Mouse (Mus musculus): ENCODE data around the gene Cbx5. TPM values are rescaled to one million over a fixed set of nuclear protein-coding genes. Genes with fewer than 3 reads are reported as not detected.

Gene Cbx5
- polyA plus RNA-seq, 1 experiment from 2014 or later, result 233 TPM

- WGBS, result 83% methylated on average over 1 of the region's 1 CpGs
- no peak overlapping the region for H3K4me3 ChIP-seq (replicated peaks)
Observed at GRCm38 (mm10) chr15:103196835-103197234, 42.8 kb downstream of the Cbx5 start.

GRCm38 (mm10) chr15:103193606-103194005, 46.0 kb downstream of the Cbx5 start:
- Histone ChIP-seq H3K36me3 (replicated peaks) (peaks cover 84% of the 10 kb centered on the region), H3K9ac (no peak overlapping the region), H3K27ac (no peak overlapping the region), H3K27me3 (no peaks in the 10 kb centered on the region), H3K4me3 (replicated peaks) (no peak overlapping the region), H3K4me2 (no peak overlapping the region), H3K9me3 (no peaks in the 10 kb centered on the region), H3K4me1 (no peaks in the 10 kb centered on the region)
- WGBS, result 93% methylated on average over 2 of the region's 2 CpGs
- ATAC-seq (ENCODE audit: low FRiP score), result no peak

More at GRCm38 (mm10) chr15:103196835-103197234, 42.8 kb downstream of the Cbx5 start:
- no peak overlapping the region for H3K4me2 ChIP-seq
- no peak overlapping the region for H3K27ac ChIP-seq
- ATAC-seq (ENCODE audit: low FRiP score), result no peak
- H3K4me1 ChIP-seq, result no peaks in the 10 kb centered on the region
- H3K9ac ChIP-seq, result no peak overlapping the region
- peaks cover 84% of the 10 kb centered on the region for H3K36me3 ChIP-seq (replicated peaks)
- no peaks in the 10 kb centered on the region for H3K27me3 ChIP-seq
- H3K9me3 ChIP-seq, result no peaks in the 10 kb centered on the region

- H3K27ac ChIP-seq, result peak overlapping the region; percentile 25; the same call in 1 of the 2 replicates
- H3K4me1 ChIP-seq, result no peaks in the 10 kb centered on the region
- H3K27me3 ChIP-seq, result no peaks in the 10 kb centered on the region
- H3K4me2 ChIP-seq, result no peak overlapping the region
- WGBS, result 66% methylated on average over 10 of the region's 10 CpGs
- no peak overlapping the region for H3K4me3 ChIP-seq (replicated peaks)
- no peaks in the 10 kb centered on the region for H3K9me3 ChIP-seq
- peak; percentile 50 for ATAC-seq (ENCODE audit: low FRiP score)
- H3K9ac ChIP-seq, result no peak overlapping the region
- peaks cover 57% of the 10 kb centered on the region for H3K36me3 ChIP-seq (replicated peaks)
Observed at GRCm38 (mm10) chr15:103190531-103191462, 48.8 kb downstream of the Cbx5 start.

- WGBS, result 85% methylated on average over 7 of the region's 7 CpGs
- Histone ChIP-seq H3K36me3 (replicated peaks) (peaks cover 50% of the 10 kb centered on the region), H3K27ac (0 out of 2 replicates have a peak overlapping the region, but pooled peaks have one; percentile 25), H3K4me2 (no peak overlapping the region), H3K9me3 (no peaks in the 10 kb centered on the region), H3K4me1 (no peaks in the 10 kb centered on the region), H3K4me3 (replicated peaks) (no peak overlapping the region), H3K9ac (no peak overlapping the region), H3K27me3 (no peaks in the 10 kb centered on the region)
- no peak for ATAC-seq (ENCODE audit: low FRiP score)
Observed at GRCm38 (mm10) chr15:103190083-103190482, 49.5 kb downstream of the Cbx5 start.

GRCm38 (mm10) chr15:103187803-103188202, 51.8 kb downstream of the Cbx5 start:
- Histone ChIP-seq H3K4me1 (peaks cover 14% of the 10 kb centered on the region), H3K4me3 (replicated peaks) (no peak overlapping the region), H3K9ac (no peak overlapping the region), H3K9me3 (no peaks in the 10 kb centered on the region), H3K36me3 (replicated peaks) (peaks cover 31% of the 10 kb centered on the region), H3K27me3 (peaks cover 22% of the 10 kb centered on the region), H3K4me2 (no peak overlapping the region), H3K27ac (no peak overlapping the region)
- no peak for ATAC-seq (ENCODE audit: low FRiP score)
- 80% methylated on average over 6 of the region's 6 CpGs for WGBS

GRCm38 (mm10) chr15:103185462-103186198, 54.0 kb downstream of the Cbx5 start:
- peak; percentile 12; the same call in 1 of the 2 replicates for ATAC-seq (ENCODE audit: low FRiP score)
- Histone ChIP-seq H3K9ac (no peak overlapping the region), H3K4me3 (replicated peaks) (no peak overlapping the region), H3K9me3 (no peaks in the 10 kb centered on the region), H3K27ac (0 out of 2 replicates have a peak overlapping the region, but pooled peaks have one; percentile 36), H3K4me1 (peaks cover 21% of the 10 kb centered on the region), H3K4me2 (no peak overlapping the region), H3K36me3 (replicated peaks) (peaks cover 11% of the 10 kb centered on the region), H3K27me3 (peaks cover 44% of the 10 kb centered on the region)
- 53% methylated on average over 19 of the region's 19 CpGs for WGBS

GRCm38 (mm10) chr15:103183651-103184610, 55.7 kb downstream of the Cbx5 start:
- peak overlapping the region; percentile 17 for H3K4me3 ChIP-seq (replicated peaks)
- peaks cover 60% of the 10 kb centered on the region for H3K27me3 ChIP-seq
- no peak overlapping the region for H3K27ac ChIP-seq
- peak overlapping the region; percentile 29; the same call in 1 of the 2 replicates for H3K9ac ChIP-seq
- H3K36me3 ChIP-seq (replicated peaks), result 0 out of 2 replicates have a peak, but pooled peaks cover under 1% of the 10 kb centered on the region
- no peaks in the 10 kb centered on the region for H3K9me3 ChIP-seq
- 12% methylated on average over 25 of the region's 25 CpGs for WGBS
- peaks cover 21% of the 10 kb centered on the region for H3K4me1 ChIP-seq
- H3K4me2 ChIP-seq, result peak overlapping the region; percentile 48
- peak; percentile 25; the same call in 1 of the 2 replicates for ATAC-seq (ENCODE audit: low FRiP score)

- WGBS, result 1% methylated on average over 21 of the region's 21 CpGs
- no peak overlapping the region for H3K27ac ChIP-seq
- H3K36me3 ChIP-seq (replicated peaks), result no peaks in the 10 kb centered on the region
- peaks cover 68% of the 10 kb centered on the region for H3K27me3 ChIP-seq
- ATAC-seq (ENCODE audit: low FRiP score), result peak; percentile 36; the same call in 1 of the 2 replicates
- peaks cover 21% of the 10 kb centered on the region for H3K4me1 ChIP-seq
- H3K4me2 ChIP-seq, result peak overlapping the region; percentile 48
- H3K9me3 ChIP-seq, result no peaks in the 10 kb centered on the region
- H3K9ac ChIP-seq, result peak overlapping the region; percentile 29; the same call in 1 of the 2 replicates
- H3K4me3 ChIP-seq (replicated peaks), result peak overlapping the region; percentile 3; the same call in 1 of the 2 replicates
Observed at GRCm38 (mm10) chr15:103183135-103183534, 56.5 kb downstream of the Cbx5 start.

- Histone ChIP-seq H3K4me1 (peaks cover 24% of the 10 kb centered on the region), H3K4me3 (replicated peaks) (peak overlapping the region; percentile 28), H3K27me3 (peaks cover 77% of the 10 kb centered on the region), H3K9ac (peak overlapping the region; percentile 38; the same call in 1 of the 2 replicates), H3K4me2 (peak overlapping the region; percentile 48), H3K27ac (no peak overlapping the region), H3K36me3 (replicated peaks) (no peaks in the 10 kb centered on the region), H3K9me3 (no peaks in the 10 kb centered on the region)
- ATAC-seq (ENCODE audit: low FRiP score), result peak; percentile 60
- 1% methylated on average over 34 of the region's 48 CpGs for WGBS
Observed at GRCm38 (mm10) chr15:103182166-103182790, 57.3 kb downstream of the Cbx5 start.

GRCm38 (mm10) chr15:103180406-103180805, 59.2 kb downstream of the Cbx5 start:
- Histone ChIP-seq H3K27me3 (peaks cover 96% of the 10 kb centered on the region), H3K9me3 (no peaks in the 10 kb centered on the region), H3K36me3 (replicated peaks) (no peaks in the 10 kb centered on the region), H3K4me3 (replicated peaks) (no peak overlapping the region), H3K27ac (no peak overlapping the region), H3K9ac (no peak overlapping the region), H3K4me2 (no peak overlapping the region), H3K4me1 (peaks cover 24% of the 10 kb centered on the region)
- ATAC-seq (ENCODE audit: low FRiP score), result no peak

GRCm38 (mm10) chr15:103178767-103179166, 60.8 kb downstream of the Cbx5 start:
- peaks cover 20% of the 10 kb centered on the region for H3K4me1 ChIP-seq
- no peak overlapping the region for H3K9ac ChIP-seq
- WGBS, result 71% methylated on average over 1 of the region's 1 CpGs
- H3K27me3 ChIP-seq, result peaks cover 100% of the 10 kb centered on the region
- H3K9me3 ChIP-seq, result no peaks in the 10 kb centered on the region
- no peaks in the 10 kb centered on the region for H3K36me3 ChIP-seq (replicated peaks)
- no peak overlapping the region for H3K4me2 ChIP-seq
- no peak for ATAC-seq (ENCODE audit: low FRiP score)
- no peak overlapping the region for H3K4me3 ChIP-seq (replicated peaks)
- no peak overlapping the region for H3K27ac ChIP-seq
